Mouse (Mus musculus) E14TG2a.4 (cell line): Measurements from ENCODE around the gene BC024978.

ENCODE experiments used
- H3K27me3 ChIP-seq: 2 replicates; pipeline ENCODE4 v1.6.1; 2014; ENCODE audit warnings: low read length, control low read depth; ENCODE audit not compliant: insufficient read depth
- H3K36me3 ChIP-seq: 2 replicates; pipeline ENCODE4 v1.6.1; 2014; ENCODE audit warnings: low read length, control low read depth; ENCODE audit not compliant: insufficient read depth
- H3K4me1 ChIP-seq: replicated peaks from 2 replicates; pipeline ENCODE4 v1.6.1; 2014; ENCODE audit warnings: low read depth, low read length, control low read depth
- H3K4me3 ChIP-seq: replicated peaks from 2 replicates; pipeline ENCODE4 v1.5.1; 2014; ENCODE audit warnings: mild to moderate bottlenecking, low read length
- H3K9me3 ChIP-seq: 2 replicates; pipeline ENCODE4 v1.6.1; 2014; ENCODE audit warnings: low read length, control low read depth
- CTCF ChIP-seq: conservative IDR thresholded peaks from 2 replicates; pipeline ENCODE4 v1.5.1; 2014; ENCODE audit warnings: low read length
- NANOG ChIP-seq: IDR thresholded peaks from 2 replicates; pipeline ENCODE4 v1.6.1; 2014; ENCODE audit warnings: borderline replicate concordance, low read length, mixed read lengths
- POU5F1 ChIP-seq: IDR thresholded peaks from 2 replicates; pipeline ENCODE4 v1.6.1; 2014; ENCODE audit warnings: low read length, borderline replicate concordance

Gene BC024978

GRCm38 (mm10) chr7:27255721-27256120 is 60.1 kb downstream of the BC024978 start:
- H3K4me1 ChIP-seq: peaks cover 83% of the 10 kb centered on the region
- no peaks in the 10 kb centered on the region for H3K9me3 ChIP-seq
- peaks cover 20% of the 10 kb centered on the region for H3K36me3 ChIP-seq
- no peak overlapping the region for H3K4me3 ChIP-seq
- H3K27me3 ChIP-seq: no peaks in the 10 kb centered on the region
- TF ChIP-seq NANOG (no peak), POU5F1 (no peak), CTCF (peak; percentile 59)

- peaks cover 29% of the 10 kb centered on the region for H3K36me3 ChIP-seq
- H3K4me1 ChIP-seq: peaks cover 79% of the 10 kb centered on the region
- H3K4me3 ChIP-seq: peak overlapping the region; percentile 79
- TF ChIP-seq POU5F1 (no peak), CTCF (no peak), NANOG (no peak)
- H3K27me3 ChIP-seq: no peaks in the 10 kb centered on the region
- no peaks in the 10 kb centered on the region for H3K9me3 ChIP-seq
Measured at GRCm38 (mm10) chr7:27257046-27257851, 61.7 kb downstream of the BC024978 start.

GRCm38 (mm10) chr7:27257852-27258204 is 62.2 kb downstream of the BC024978 start:
- H3K27me3 ChIP-seq: no peaks in the 10 kb centered on the region
- TF ChIP-seq POU5F1 (no peak), CTCF (no peak), NANOG (no peak)
- H3K36me3 ChIP-seq: peaks cover 34% of the 10 kb centered on the region
- H3K4me1 ChIP-seq: peaks cover 73% of the 10 kb centered on the region
- peak overlapping the region; percentile 85 for H3K4me3 ChIP-seq
- H3K9me3 ChIP-seq: no peaks in the 10 kb centered on the region

GRCm38 (mm10) chr7:27258205-27258899 is 62.8 kb downstream of the BC024978 start, which contains the start of gene Numbl:
Gene Numbl, plus strand, starts transcription at chr7:27258433.
- peaks cover 34% of the 10 kb centered on the region for H3K36me3 ChIP-seq
- H3K27me3 ChIP-seq: no peaks in the 10 kb centered on the region
- no peaks in the 10 kb centered on the region for H3K9me3 ChIP-seq
- no peak for TF ChIP-seq CTCF
- TF ChIP-seq POU5F1: no peak
- no peak for TF ChIP-seq NANOG
- H3K4me3 ChIP-seq: peak within 1 kb of the TSS; percentile 85
- H3K4me1 ChIP-seq: peaks cover 68% of the 10 kb centered on the region

- TF ChIP-seq POU5F1 (no peak), CTCF (no peak), NANOG (no peak)
- Histone ChIP-seq H3K9me3 (no peaks in the 10 kb centered on the region), H3K36me3 (peaks cover 35% of the 10 kb centered on the region), H3K27me3 (no peaks in the 10 kb centered on the region), H3K4me1 (peaks cover 67% of the 10 kb centered on the region), H3K4me3 (peak overlapping the region; percentile 85)
Measured at GRCm38 (mm10) chr7:27259271-27259721, 63.7 kb downstream of the BC024978 start.

GRCm38 (mm10) chr7:27259771-27260170 is 64.2 kb downstream of the BC024978 start:
- no peaks in the 10 kb centered on the region for H3K27me3 ChIP-seq
- TF ChIP-seq CTCF (no peak), NANOG (no peak), POU5F1 (no peak)
- H3K4me3 ChIP-seq: peak overlapping the region; percentile 85
- no peaks in the 10 kb centered on the region for H3K9me3 ChIP-seq
- H3K36me3 ChIP-seq: peaks cover 35% of the 10 kb centered on the region
- H3K4me1 ChIP-seq: peaks cover 67% of the 10 kb centered on the region
